Mouse (Mus musculus): ENCODE measurements around the gene Emc8. TPM values are rescaled to one million over a fixed set of nuclear protein-coding genes. Genes with fewer than 3 reads are reported as not detected.

The Emc8 gene
- polyA plus RNA-seq, 1 experiment from 2014 or later, result 274 TPM

DNA sequence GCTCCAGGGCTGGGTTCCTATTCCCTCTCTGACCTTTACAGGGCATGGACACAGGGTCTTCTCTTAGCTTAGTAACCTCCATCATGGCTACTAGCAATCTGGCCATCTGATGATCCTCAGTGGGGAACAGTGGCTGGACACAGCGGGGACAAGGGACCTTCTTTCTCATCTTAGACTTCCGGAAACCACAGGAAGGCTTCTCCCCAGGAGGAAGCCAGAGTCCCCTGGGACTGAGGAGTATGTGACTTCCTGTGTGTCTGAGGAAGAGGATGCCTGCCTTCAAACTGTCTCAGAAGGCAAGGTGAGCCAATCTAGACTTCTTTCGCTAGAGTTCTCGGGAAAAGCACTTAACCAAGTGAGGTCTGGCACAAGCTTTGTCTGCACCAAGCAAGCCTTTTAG is 31.7 kb upstream of the Emc8 start:
- H3K36me3 ChIP-seq (ENCODE audit: control insufficient read depth, insufficient read depth, low read length), result no peaks in the 10 kb centered on the region
- H3K27me3 ChIP-seq (ENCODE audit: control insufficient read depth, insufficient read depth, low read length), result no peaks in the 10 kb centered on the region
- no peaks in the 10 kb centered on the region for H3K9me3 ChIP-seq (ENCODE audit: control insufficient read depth, low read length)
- no peak overlapping the region for H3K27ac ChIP-seq (ENCODE audit: low read depth, low read length)
- no peak overlapping the region for H3K9ac ChIP-seq (ENCODE audit: low read length)
- H3K4me1 ChIP-seq (ENCODE audit: control insufficient read depth, insufficient read depth, low read length), result no peaks in the 10 kb centered on the region
- H3K4me3 ChIP-seq (ENCODE audit: low read depth, low read length), result no peak overlapping the region
- no peak overlapping the region for H3K4me2 ChIP-seq (ENCODE audit: low read depth)
- DNase-seq (ENCODE audit: low spot score) (no peak), ATAC-seq (ENCODE audit: insufficient read depth, low FRiP score, low TSS enrichment) (no peak)
- WGBS, result 85% methylated on average over 4 of the region's 4 CpGs

DNA sequence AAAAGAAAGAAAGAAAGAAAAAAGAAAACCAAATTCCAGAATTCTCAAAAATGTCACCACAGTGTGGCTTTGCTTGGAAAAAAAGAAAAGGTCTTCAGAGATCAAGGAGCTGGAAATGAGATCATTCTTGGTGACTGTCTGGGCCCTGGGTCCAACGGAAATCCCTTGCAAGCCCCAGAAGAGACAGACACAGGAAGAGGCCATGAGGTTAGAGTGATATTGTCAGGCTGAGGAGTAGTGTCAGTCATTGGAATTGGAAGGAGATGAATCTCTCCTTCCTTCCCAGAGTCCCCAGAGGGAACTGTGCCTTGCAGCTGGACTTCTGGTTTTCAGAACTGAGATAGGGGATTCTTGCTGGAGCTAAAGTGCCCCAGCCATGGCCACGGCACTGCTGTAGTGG is 31.2 kb upstream of the Emc8 start:
- ATAC-seq (ENCODE audit: insufficient read depth, low FRiP score, low TSS enrichment), result no peak
- no peaks in the 10 kb centered on the region for H3K27me3 ChIP-seq (ENCODE audit: control insufficient read depth, insufficient read depth, low read length)
- WGBS, result 83% methylated on average over 2 of the region's 2 CpGs
- no peak overlapping the region for H3K4me2 ChIP-seq (ENCODE audit: low read depth)
- H3K4me3 ChIP-seq (ENCODE audit: low read depth, low read length), result no peak overlapping the region
- DNase-seq (ENCODE audit: low spot score), result no peak
- H3K9ac ChIP-seq (ENCODE audit: low read length), result no peak overlapping the region
- no peaks in the 10 kb centered on the region for H3K9me3 ChIP-seq (ENCODE audit: control insufficient read depth, low read length)
- H3K4me1 ChIP-seq (ENCODE audit: control insufficient read depth, insufficient read depth, low read length), result no peaks in the 10 kb centered on the region
- no peaks in the 10 kb centered on the region for H3K36me3 ChIP-seq (ENCODE audit: control insufficient read depth, insufficient read depth, low read length)
- H3K27ac ChIP-seq (ENCODE audit: low read depth, low read length), result no peak overlapping the region

DNA sequence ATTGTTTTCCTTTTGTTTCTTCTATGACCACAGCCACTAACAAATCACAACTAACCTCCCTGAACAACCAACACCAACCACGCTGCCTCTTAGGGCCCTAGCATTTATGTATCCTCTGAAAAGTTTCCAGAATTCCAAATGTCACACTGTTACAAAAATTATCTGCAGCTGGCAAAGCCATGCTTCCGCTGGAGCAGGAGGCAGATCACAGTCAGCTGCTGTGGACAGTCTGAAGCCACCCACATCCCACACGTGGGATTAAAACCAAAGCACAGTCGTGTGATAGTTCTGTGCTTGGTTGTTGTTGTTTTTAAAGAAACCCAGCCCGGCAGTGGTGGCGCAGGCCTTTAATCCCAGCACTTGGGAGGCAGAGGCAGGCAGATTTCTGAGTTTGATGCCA is 30.7 kb upstream of the Emc8 start:
- no peak overlapping the region for H3K4me3 ChIP-seq (ENCODE audit: low read depth, low read length)
- H3K9ac ChIP-seq (ENCODE audit: low read length), result no peak overlapping the region
- H3K4me1 ChIP-seq (ENCODE audit: control insufficient read depth, insufficient read depth, low read length), result no peaks in the 10 kb centered on the region
- H3K36me3 ChIP-seq (ENCODE audit: control insufficient read depth, insufficient read depth, low read length), result no peaks in the 10 kb centered on the region
- H3K27ac ChIP-seq (ENCODE audit: low read depth, low read length), result no peak overlapping the region
- DNase-seq (ENCODE audit: low spot score) (no peak), ATAC-seq (ENCODE audit: insufficient read depth, low FRiP score, low TSS enrichment) (no peak)
- no peaks in the 10 kb centered on the region for H3K27me3 ChIP-seq (ENCODE audit: control insufficient read depth, insufficient read depth, low read length)
- no peaks in the 10 kb centered on the region for H3K9me3 ChIP-seq (ENCODE audit: control insufficient read depth, low read length)
- H3K4me2 ChIP-seq (ENCODE audit: low read depth), result no peak overlapping the region
- WGBS, result 85% methylated on average over 6 of the region's 6 CpGs

DNA sequence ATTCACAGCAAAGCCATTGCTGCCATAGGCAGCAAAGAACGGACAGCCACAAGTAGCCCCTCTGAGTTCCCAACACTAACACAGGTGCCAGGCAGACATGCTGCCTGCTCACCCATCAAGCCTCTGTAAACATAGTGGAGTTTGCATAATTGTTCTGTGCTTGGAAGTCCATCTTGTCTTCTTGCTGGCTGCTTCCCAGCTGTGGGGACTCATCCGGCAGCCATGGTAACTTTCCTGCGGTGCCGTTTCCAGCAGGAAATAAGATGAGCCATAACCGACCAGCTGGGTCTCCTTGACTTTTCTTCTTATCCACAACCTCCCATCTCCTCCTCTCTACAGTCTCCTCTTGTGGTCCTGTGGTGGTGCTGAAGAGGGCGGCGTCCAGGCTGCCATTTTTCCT is 30.1 kb upstream of the Emc8 start:
- no peaks in the 10 kb centered on the region for H3K27me3 ChIP-seq (ENCODE audit: control insufficient read depth, insufficient read depth, low read length)
- no peaks in the 10 kb centered on the region for H3K36me3 ChIP-seq (ENCODE audit: control insufficient read depth, insufficient read depth, low read length)
- H3K9ac ChIP-seq (ENCODE audit: low read length), result no peak overlapping the region
- H3K4me2 ChIP-seq (ENCODE audit: low read depth), result no peak overlapping the region
- no peak overlapping the region for H3K4me3 ChIP-seq (ENCODE audit: low read depth, low read length)
- H3K4me1 ChIP-seq (ENCODE audit: control insufficient read depth, insufficient read depth, low read length), result no peaks in the 10 kb centered on the region
- H3K9me3 ChIP-seq (ENCODE audit: control insufficient read depth, low read length), result no peaks in the 10 kb centered on the region
- H3K27ac ChIP-seq (ENCODE audit: low read depth, low read length), result no peak overlapping the region
- no peak for DNase-seq (ENCODE audit: low spot score)
- WGBS, result 87% methylated on average over 7 of the region's 7 CpGs
- ATAC-seq (ENCODE audit: insufficient read depth, low FRiP score, low TSS enrichment), result no peak

DNA sequence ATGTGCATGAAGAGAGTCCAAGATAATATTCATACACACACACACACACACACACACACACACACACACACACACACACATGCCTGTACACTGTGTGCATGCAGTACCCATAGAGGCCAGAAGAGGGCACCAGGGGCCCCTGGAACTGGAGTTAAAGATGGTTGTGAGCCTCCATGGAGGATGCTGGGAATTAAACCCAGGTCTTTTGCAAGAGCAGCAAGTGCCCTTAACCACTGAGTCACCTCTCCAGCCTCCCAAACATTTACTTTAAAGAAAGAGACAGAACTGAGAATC is 29.6 kb upstream of the Emc8 start:
- H3K9me3 ChIP-seq (ENCODE audit: control insufficient read depth, low read length), result no peaks in the 10 kb centered on the region
- H3K27me3 ChIP-seq (ENCODE audit: control insufficient read depth, insufficient read depth, low read length), result no peaks in the 10 kb centered on the region
- H3K9ac ChIP-seq (ENCODE audit: low read length), result no peak overlapping the region
- H3K4me2 ChIP-seq (ENCODE audit: low read depth), result no peak overlapping the region
- no peaks in the 10 kb centered on the region for H3K4me1 ChIP-seq (ENCODE audit: control insufficient read depth, insufficient read depth, low read length)
- H3K36me3 ChIP-seq (ENCODE audit: control insufficient read depth, insufficient read depth, low read length), result no peaks in the 10 kb centered on the region
- ATAC-seq (ENCODE audit: insufficient read depth, low FRiP score, low TSS enrichment) (no peak), DNase-seq (ENCODE audit: low spot score) (no peak)
- no peak overlapping the region for H3K27ac ChIP-seq (ENCODE audit: low read depth, low read length)
- H3K4me3 ChIP-seq (ENCODE audit: low read depth, low read length), result no peak overlapping the region

DNA sequence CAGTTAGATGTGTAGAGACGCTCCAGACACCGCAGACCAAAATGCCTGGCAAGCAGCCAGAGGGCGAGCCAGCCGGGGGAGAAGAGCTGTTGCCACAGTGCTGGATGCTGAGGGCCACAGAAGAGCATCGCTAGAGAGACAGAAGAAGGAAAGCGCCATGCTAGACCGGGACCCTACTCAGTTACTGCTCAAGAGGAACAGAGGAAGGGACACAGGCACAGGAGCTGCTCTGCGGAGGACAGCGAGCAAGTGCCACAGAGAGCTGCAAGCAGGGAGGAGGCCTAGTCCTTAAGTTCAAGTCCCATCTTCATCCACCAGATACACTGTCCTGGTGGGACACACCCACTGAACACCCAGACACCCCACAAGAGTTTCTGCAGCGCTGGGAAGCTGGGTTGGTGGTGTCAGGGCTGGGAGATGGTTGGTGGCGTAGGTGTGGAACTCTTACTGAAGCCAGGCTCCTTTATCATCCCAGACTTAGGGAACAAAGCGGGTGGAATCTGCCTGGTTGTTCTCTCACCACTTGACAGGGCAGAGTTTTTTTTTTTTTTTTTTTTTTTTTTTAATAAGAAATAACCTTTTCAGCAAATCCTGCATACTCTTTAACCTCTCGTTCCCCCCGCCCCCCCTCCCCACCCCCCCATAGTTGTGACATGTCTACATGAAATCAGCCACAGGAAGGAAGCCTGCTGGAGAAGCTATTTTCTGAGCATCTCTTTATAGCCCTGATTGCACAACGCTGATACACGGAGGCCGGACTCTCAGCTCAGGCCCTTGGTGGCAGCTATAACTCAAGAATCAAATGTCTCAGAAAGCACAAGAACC is 29.0 kb upstream of the Emc8 start:
- DNase-seq (ENCODE audit: low spot score), result no peak

DNA sequence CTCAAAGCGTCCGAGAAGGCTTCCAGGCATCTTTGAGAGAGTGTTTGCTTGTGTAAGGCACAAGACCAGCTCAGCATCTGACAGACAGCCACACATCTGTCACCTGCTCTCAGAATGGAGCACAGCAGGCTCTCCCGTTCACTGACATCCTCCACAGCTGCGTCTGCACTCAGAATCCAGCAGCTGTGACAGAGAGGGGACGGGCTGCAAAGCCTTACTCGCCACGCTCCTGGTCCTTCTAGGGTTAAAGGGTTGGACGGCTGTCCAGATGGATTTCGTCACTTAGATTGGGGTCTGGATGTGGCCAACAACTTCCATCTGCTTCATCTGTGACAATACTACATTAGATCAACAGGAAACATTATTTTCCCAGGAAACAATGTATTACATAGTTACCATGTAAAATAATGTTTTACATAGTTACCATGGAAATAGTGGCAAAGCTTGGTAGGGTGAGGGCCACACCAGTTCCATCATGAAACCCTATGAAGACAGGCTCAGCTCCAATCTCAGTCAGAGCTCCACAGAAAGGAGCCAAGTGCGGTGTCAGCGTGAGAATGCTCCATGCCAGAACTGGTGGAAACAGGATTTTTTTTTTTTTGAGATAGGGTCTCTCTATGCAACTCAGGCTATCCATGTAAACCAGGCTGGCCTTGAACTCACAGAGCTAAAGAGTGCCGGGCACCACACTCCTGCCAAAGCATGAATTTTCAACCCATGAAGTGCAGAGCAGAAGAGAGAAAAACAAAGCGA is 28.2 kb upstream of the Emc8 start:
- H3K36me3 ChIP-seq (ENCODE audit: control insufficient read depth, insufficient read depth, low read length), result no peaks in the 10 kb centered on the region
- H3K9ac ChIP-seq (ENCODE audit: low read length), result no peak overlapping the region
- ATAC-seq (ENCODE audit: insufficient read depth, low FRiP score, low TSS enrichment) (no peak), DNase-seq (ENCODE audit: low spot score) (no peak)
- H3K27ac ChIP-seq (ENCODE audit: low read depth, low read length), result no peak overlapping the region
- H3K4me3 ChIP-seq (ENCODE audit: low read depth, low read length), result no peak overlapping the region
- WGBS, result 62% methylated on average over 13 of the region's 13 CpGs
- no peaks in the 10 kb centered on the region for H3K4me1 ChIP-seq (ENCODE audit: control insufficient read depth, insufficient read depth, low read length)
- H3K4me2 ChIP-seq (ENCODE audit: low read depth), result no peak overlapping the region
- no peaks in the 10 kb centered on the region for H3K27me3 ChIP-seq (ENCODE audit: control insufficient read depth, insufficient read depth, low read length)
- no peaks in the 10 kb centered on the region for H3K9me3 ChIP-seq (ENCODE audit: control insufficient read depth, low read length)

More for the DNA sequence above, 29.0 kb upstream of the Emc8 start:
- no peak overlapping the region for H3K27ac ChIP-seq (ENCODE audit: low read depth, low read length)
- no peak overlapping the region for H3K4me3 ChIP-seq (ENCODE audit: low read depth, low read length)
- no peak overlapping the region for H3K9ac ChIP-seq (ENCODE audit: low read length)
- no peaks in the 10 kb centered on the region for H3K36me3 ChIP-seq (ENCODE audit: control insufficient read depth, insufficient read depth, low read length)
- H3K27me3 ChIP-seq (ENCODE audit: control insufficient read depth, insufficient read depth, low read length), result no peaks in the 10 kb centered on the region
- WGBS, result 91% methylated on average over 17 of the region's 17 CpGs
- H3K9me3 ChIP-seq (ENCODE audit: control insufficient read depth, low read length), result no peaks in the 10 kb centered on the region
- H3K4me1 ChIP-seq (ENCODE audit: control insufficient read depth, insufficient read depth, low read length), result no peaks in the 10 kb centered on the region
- no peak overlapping the region for H3K4me2 ChIP-seq (ENCODE audit: low read depth)
- no peak for ATAC-seq (ENCODE audit: insufficient read depth, low FRiP score, low TSS enrichment)

DNA sequence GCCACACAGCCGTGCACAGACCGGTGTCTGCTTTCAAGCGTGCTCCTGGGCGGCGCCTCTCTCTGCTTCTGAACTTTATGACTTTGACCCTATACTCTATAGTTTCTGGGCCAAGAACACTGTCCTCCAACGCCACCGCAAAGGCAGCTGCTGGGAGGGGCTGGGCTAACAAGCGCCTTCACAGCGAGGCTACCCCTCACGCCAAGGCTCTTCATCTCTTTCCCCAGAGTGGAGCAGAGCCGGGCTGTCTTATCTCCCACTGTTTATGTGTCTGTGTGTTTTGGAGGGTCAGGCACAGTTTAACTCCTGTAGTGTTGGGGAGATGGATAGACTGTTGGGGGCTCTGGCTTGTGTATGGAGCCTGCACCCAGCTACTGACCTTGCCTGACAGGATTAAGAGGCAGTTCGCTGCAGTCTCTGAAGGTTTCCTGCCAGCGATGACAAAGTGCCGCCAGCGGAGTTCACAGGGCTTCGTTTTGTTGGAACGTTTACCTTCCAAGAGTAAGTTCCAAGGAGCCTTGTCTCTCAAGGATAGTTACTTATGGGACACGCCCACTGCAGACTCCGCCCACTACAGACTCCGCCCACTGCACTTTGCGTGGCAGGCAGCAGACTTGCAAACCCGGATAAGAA is 25.6 kb upstream of the Emc8 start:
- H3K4me2 ChIP-seq (ENCODE audit: low read depth), result no peak overlapping the region
- H3K9ac ChIP-seq (ENCODE audit: low read length), result no peak overlapping the region
- H3K27me3 ChIP-seq (ENCODE audit: control insufficient read depth, insufficient read depth, low read length), result no peaks in the 10 kb centered on the region
- DNase-seq (ENCODE audit: low spot score), result no peak
- H3K36me3 ChIP-seq (ENCODE audit: control insufficient read depth, insufficient read depth, low read length), result no peaks in the 10 kb centered on the region
- H3K9me3 ChIP-seq (ENCODE audit: control insufficient read depth, low read length), result no peaks in the 10 kb centered on the region
- 53% methylated on average over 22 of the region's 22 CpGs for WGBS
- no peak for ATAC-seq (ENCODE audit: insufficient read depth, low FRiP score, low TSS enrichment)
- H3K27ac ChIP-seq (ENCODE audit: low read depth, low read length), result no peak overlapping the region
- H3K4me1 ChIP-seq (ENCODE audit: control insufficient read depth, insufficient read depth, low read length), result no peaks in the 10 kb centered on the region
- H3K4me3 ChIP-seq (ENCODE audit: low read depth, low read length), result no peak overlapping the region

DNA sequence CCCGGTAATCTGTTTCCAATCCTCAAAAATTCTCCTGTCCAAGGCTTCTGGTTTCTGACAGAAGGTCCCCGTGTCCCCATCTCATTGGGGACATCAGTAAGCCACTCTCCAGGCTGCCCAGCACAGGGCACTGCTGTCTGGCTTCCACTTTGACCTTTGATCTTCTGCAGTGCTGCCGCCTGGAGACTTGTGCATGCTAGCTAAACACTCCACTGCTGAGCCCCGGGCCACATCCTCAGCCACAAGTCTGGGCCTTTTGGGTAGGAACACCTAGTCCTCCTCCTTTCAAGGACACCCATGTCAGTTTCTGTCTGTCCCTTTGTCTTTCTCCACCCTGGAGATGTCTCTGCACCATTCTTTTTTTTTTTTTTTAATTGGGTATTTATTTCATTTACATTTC is 24.6 kb upstream of the Emc8 start:
- WGBS, result 63% methylated on average over 4 of the region's 4 CpGs
- H3K9me3 ChIP-seq (ENCODE audit: control insufficient read depth, low read length), result no peaks in the 10 kb centered on the region
- no peak overlapping the region for H3K4me2 ChIP-seq (ENCODE audit: low read depth)
- H3K9ac ChIP-seq (ENCODE audit: low read length), result no peak overlapping the region
- ATAC-seq (ENCODE audit: insufficient read depth, low FRiP score, low TSS enrichment) (no peak), DNase-seq (ENCODE audit: low spot score) (no peak)
- no peak overlapping the region for H3K4me3 ChIP-seq (ENCODE audit: low read depth, low read length)
- no peaks in the 10 kb centered on the region for H3K36me3 ChIP-seq (ENCODE audit: control insufficient read depth, insufficient read depth, low read length)
- H3K27me3 ChIP-seq (ENCODE audit: control insufficient read depth, insufficient read depth, low read length), result no peaks in the 10 kb centered on the region
- no peak overlapping the region for H3K27ac ChIP-seq (ENCODE audit: low read depth, low read length)
- no peaks in the 10 kb centered on the region for H3K4me1 ChIP-seq (ENCODE audit: control insufficient read depth, insufficient read depth, low read length)

All from neural tube, embryonic 11.5 days (tissue).